ENCODE assay signal across 1 mouse cellular context in genomic region chr3:94934564-94934963, GRCm38 (mm10).
TF ChIP-seq lines count a peak whose summit lies in the region.

No protein-coding gene starts in this region.

TF ChIP-seq in MEL, 35 proteins besides CTCF, POLR2A, EP300 and RAD21:
- TF ChIP-seq ZNF384 (IDR thresholded peaks at IDR 0.05; ENCODE audit: low read depth, low read length) = peak; percentile 43; the same call in 1 of the 2 replicates
- 0 out of 2 replicates have a peak, but pooled peaks have one; percentile 12 for TF ChIP-seq TCF12 (IDR thresholded peaks at IDR 0.05; ENCODE audit: low read depth, low read length)
- peak; percentile 41 for TF ChIP-seq TAL1 (IDR thresholded peaks at IDR 0.05; ENCODE audit: low read length)
